Comparison of ENCODE assay signal across 14 mouse cellular contexts in the genomic region with DNA sequence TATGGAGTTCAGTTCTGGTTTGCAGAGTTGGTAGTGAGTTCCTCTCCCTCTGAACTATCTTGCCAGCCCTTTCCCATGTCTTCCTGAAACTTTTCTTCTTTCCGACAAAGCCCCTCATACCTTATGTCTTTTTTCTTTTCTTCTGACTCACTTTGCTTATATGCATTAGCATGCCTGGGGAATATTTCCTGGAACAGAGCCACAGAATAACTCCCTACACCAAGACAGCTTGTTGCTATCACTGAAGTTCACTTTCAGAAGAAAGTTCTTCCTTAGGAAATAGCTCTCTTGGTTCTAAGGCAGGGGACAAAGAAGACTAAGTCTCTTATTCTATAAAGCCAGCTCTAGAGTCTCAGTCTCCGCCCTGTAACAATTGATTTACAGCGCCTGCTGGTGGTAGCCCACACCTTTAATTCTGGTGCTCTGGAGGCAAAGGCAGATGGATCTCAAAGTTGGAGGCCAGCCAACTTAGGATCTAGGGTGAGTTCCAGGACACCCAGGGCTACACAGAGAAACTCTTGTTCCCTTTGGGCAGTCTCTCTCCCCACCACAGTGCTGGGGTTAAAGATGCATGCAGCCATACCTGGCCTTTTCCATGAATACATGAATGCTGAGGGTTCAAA. TPM values are rescaled to one million over a fixed set of nuclear protein-coding genes. Genes with fewer than 3 reads are reported as not detected.
DNase-seq lines count a peak whose midpoint lies in the region; ATAC-seq and TF ChIP-seq lines count a peak whose summit lies in the region.
"Had no signal": no experiment of that assay in that cellular context is flagged by ENCODE, and none has a peak within 500 bp of the region (broad histone marks: within the 10 kb centered on the region; RNA-seq: fewer than 3 reads in every experiment).

No protein-coding gene starts in this region.

- no peaks in the 10 kb centered on the region for H3K9me3 ChIP-seq in heart, postnatal 0 days (replicated peaks; ENCODE audit: control insufficient read depth, low read length)
- no peaks in the 10 kb centered on the region for H3K9me3 ChIP-seq in heart, embryonic 12.5 days (replicated peaks)
- H3K9me3 ChIP-seq in stomach, postnatal 0 days (ENCODE audit: control insufficient read depth, low read length): no peaks in the 10 kb centered on the region
- H3K9me3 ChIP-seq: midbrain, embryonic 10.5 days had no signal

- H3K36me3 ChIP-seq in heart, postnatal 0 days (replicated peaks; ENCODE audit: control insufficient read depth, insufficient read depth, low read length): peaks cover 7% of the 10 kb centered on the region
- H3K36me3 ChIP-seq in heart, embryonic 12.5 days: peaks cover 30% of the 10 kb centered on the region
- H3K36me3 ChIP-seq in stomach, postnatal 0 days (ENCODE audit: control insufficient read depth, insufficient read depth, low read length): no peaks in the 10 kb centered on the region

- TF ChIP-seq EP300 in heart, postnatal 0 days (IDR thresholded peaks at IDR 0.05; ENCODE audit: low read depth): no peak
- TF ChIP-seq EP300 in stomach, postnatal 0 days (optimal IDR thresholded peaks at IDR 0.05): no peak

- no peak overlapping the region for H3K4me3 ChIP-seq in heart, postnatal 0 days (ENCODE audit: low read depth, low read length)
- H3K4me3 ChIP-seq in heart, embryonic 12.5 days: no peak overlapping the region
- H3K4me3 ChIP-seq in stomach, postnatal 0 days (ENCODE audit: low read depth, low read length): no peak overlapping the region
- H3K4me3 ChIP-seq: midbrain, embryonic 10.5 days had no signal

- no peak overlapping the region for H3K4me2 ChIP-seq in heart, postnatal 0 days (ENCODE audit: low read depth, low read length)
- H3K4me2 ChIP-seq in heart, embryonic 12.5 days: no peak overlapping the region
- no peak overlapping the region for H3K4me2 ChIP-seq in stomach, postnatal 0 days (replicated peaks; ENCODE audit: low read depth)

- TF ChIP-seq CTCF in heart, postnatal 0 days (IDR thresholded peaks at IDR 0.05; ENCODE audit: low read depth): no peak; the same call in 1 of the 2 replicates
- peak; percentile 51 for TF ChIP-seq CTCF in stomach, postnatal 0 days (IDR thresholded peaks at IDR 0.05; ENCODE audit: low read depth)

- H3K4me1 ChIP-seq in heart, postnatal 0 days (ENCODE audit: control insufficient read depth, insufficient read depth): 0 out of 2 replicates have a peak, but pooled peaks cover 6% of the 10 kb centered on the region
- H3K4me1 ChIP-seq in heart, embryonic 12.5 days (replicated peaks): peaks cover 12% of the 10 kb centered on the region
- H3K4me1 ChIP-seq in stomach, postnatal 0 days (replicated peaks; ENCODE audit: control insufficient read depth, insufficient read depth): no peaks in the 10 kb centered on the region

- no peak overlapping the region for H3K9ac ChIP-seq in heart, postnatal 0 days (replicated peaks; ENCODE audit: low read depth, low read length)
- no peak overlapping the region for H3K9ac ChIP-seq in heart, embryonic 12.5 days
- H3K9ac ChIP-seq in stomach, postnatal 0 days (ENCODE audit: low read length): no peak overlapping the region

- peak; percentile 16 for DNase-seq in heart, postnatal 0 days (ENCODE audit: low spot score)
- peak; percentile 43 for DNase-seq in retina, postnatal 1 day
- DNase-seq in retina, embryonic 14.5 days (ENCODE audit: low spot score): no peak
- peak; percentile 59 for DNase-seq in brain, adult 2 months (ENCODE audit: low read depth, low spot score)
- DNase-seq in stomach, postnatal 0 days (ENCODE audit: low spot score): no peak
- no peak for DNase-seq in neural tube, embryonic 10.5 days (ENCODE audit: extremely low spot score, low spot score)
- DNase-seq: adrenal gland, postnatal 10 days; cerebellum, adult 11 months; heart, postnatal 14 days; kidney, postnatal 14 days; lung, postnatal 10 days; thymus, postnatal 25 days had no signal

- 56% methylated on average over 3 of the region's 3 CpGs for WGBS in heart, postnatal 0 days
- WGBS in heart, embryonic 12.5 days: 71% methylated on average over 3 of the region's 3 CpGs
- WGBS in stomach, postnatal 0 days: 33% methylated on average over 3 of the region's 3 CpGs

- no peak for ATAC-seq in heart, postnatal 0 days (ENCODE audit: insufficient read depth, low read depth)
- no peak for ATAC-seq in heart, embryonic 12.5 days (ENCODE audit: insufficient number of reproducible peaks, low FRiP score)
- ATAC-seq in stomach, postnatal 0 days (ENCODE audit: low FRiP score, low TSS enrichment): no peak

- H3K27me3 ChIP-seq in heart, postnatal 0 days (ENCODE audit: control insufficient read depth, insufficient read depth, low read length): no peaks in the 10 kb centered on the region
- H3K27me3 ChIP-seq in heart, embryonic 12.5 days (replicated peaks): no peaks in the 10 kb centered on the region
- H3K27me3 ChIP-seq in stomach, postnatal 0 days (ENCODE audit: control insufficient read depth, insufficient read depth, low read length): no peaks in the 10 kb centered on the region

- H3K27ac ChIP-seq in heart, postnatal 0 days (ENCODE audit: low read depth): no peak overlapping the region
- H3K27ac ChIP-seq in heart, embryonic 12.5 days (ENCODE audit: poor library complexity, severe bottlenecking): no peak overlapping the region
- no peak overlapping the region; the same call in 1 of the 2 replicates for H3K27ac ChIP-seq in stomach, postnatal 0 days (replicated peaks)
- H3K27ac ChIP-seq: midbrain, embryonic 10.5 days had no signal

RNA-seq across cellular contexts. Expression of a gene that starts 7.2 kb away (rescaled TPM):
- 47.6 and 63.6 TPM in 2 replicates for total RNA-seq in heart, postnatal 0 days (2014; rRNA removed; ENCODE audit: low replicate concordance)
- 46.6 and 50.0 TPM in 2 replicates for polyA plus RNA-seq in heart, postnatal 0 days (2015; fragmentation: Nextera tagmentation; extraction: Ambion mirVana)
- polyA plus RNA-seq in heart, embryonic 12.5 days (2016; fragmentation: Nextera tagmentation; extraction: Ambion mirVana): 46.9 and 50.4 TPM in 2 replicates
- 45.9 and 52.3 TPM in 2 replicates for polyA plus RNA-seq in stomach, postnatal 0 days (2015; fragmentation: Nextera tagmentation; extraction: Ambion mirVana)

RNA-seq across cellular contexts. Expression of a gene that starts 7.3 kb away (rescaled TPM):
- total RNA-seq in heart, postnatal 0 days (2014; rRNA removed; ENCODE audit: low replicate concordance): 53.5 and 64.0 TPM in 2 replicates
- 45.2 and 50.4 TPM in 2 replicates for polyA plus RNA-seq in heart, postnatal 0 days (2015; fragmentation: Nextera tagmentation; extraction: Ambion mirVana)
- 94.1 and 95.2 TPM in 2 replicates for polyA plus RNA-seq in heart, embryonic 12.5 days (2016; fragmentation: Nextera tagmentation; extraction: Ambion mirVana)
- polyA plus RNA-seq in stomach, postnatal 0 days (2015; fragmentation: Nextera tagmentation; extraction: Ambion mirVana): 36.8 and 42.3 TPM in 2 replicates

Comparison
In these comparisons a context has a peak if more than half of its experiments do, and no peak if none do; other contexts are left out.
1. DNase-seq: peak in heart, postnatal 0 days (single experiment), retina, postnatal 1 day (single experiment) and brain, adult 2 months (single experiment); none in retina, embryonic 14.5 days (single experiment), stomach, postnatal 0 days (single experiment) and neural tube, embryonic 10.5 days (single experiment).